Mouse (Mus musculus): ENCODE data around the gene Hspa1l.
"Not testable (repeated sequence)": the region's sequence is repeated elsewhere in the genome, so short reads cannot be mapped to it uniquely, and the experiment has no call there.

GRCm38 (mm10) chr17:34999871-35000716 is 27.6 kb downstream of the Hspa1l start:
- TF ChIP-seq CTCF (IDR thresholded peaks at IDR 0.05; ENCODE audit: borderline replicate concordance, control insufficient read depth, extremely low read depth, insufficient read depth, low read length, poor library complexity): not testable (repeated sequence)
- peak; percentile 38; the same call in 1 of the 2 replicates for TF ChIP-seq POLR2A (IDR thresholded peaks at IDR 0.05; ENCODE audit: control insufficient read depth, extremely low read depth, insufficient read depth, low read length, poor library complexity)
